Mouse (Mus musculus) thymus, postnatal 36 days (tissue): Measurements from ENCODE around the gene Tmc4.
A peak's percentile ranks its signal among the peaks of the same experiment; 100 is the strongest.

ENCODE experiments used
- DNase-seq, 2 experiments: peaks; one replicate each; pipeline ENCODE4 v3.0.0; 2022; ENCODE audit warnings: mixed read lengths in 2 of 2

Tmc4 gene

DNA sequence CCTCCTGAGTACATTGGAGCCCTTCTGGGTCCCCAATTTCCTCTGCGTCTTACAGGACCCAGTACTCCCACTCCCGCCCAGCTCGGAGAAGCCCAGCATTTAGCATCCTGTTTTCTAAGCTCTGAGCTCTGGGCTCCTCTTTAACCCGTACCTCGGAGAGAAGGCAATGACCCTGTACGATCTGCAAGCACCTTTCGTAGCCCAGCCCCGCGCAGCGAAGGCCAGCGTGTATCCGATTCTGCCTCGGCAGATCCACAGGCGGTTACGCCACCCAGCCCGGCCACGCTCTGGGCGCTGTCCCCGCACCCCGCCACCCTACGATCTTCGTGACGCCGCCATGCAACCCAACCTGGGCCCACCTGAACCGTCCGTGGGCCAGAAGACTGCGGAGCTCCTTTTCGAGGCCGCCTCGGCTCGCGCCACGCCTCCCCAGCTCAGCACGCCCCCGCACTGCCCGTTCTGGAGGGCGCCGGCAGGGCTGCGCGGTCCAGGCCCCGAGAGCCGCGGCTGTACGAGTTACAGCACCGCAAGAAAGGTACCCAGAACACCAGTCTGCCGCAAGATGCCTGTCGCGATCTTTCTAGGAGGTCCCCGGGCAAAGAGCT, 15.1 kb upstream of the Tmc4 start, which contains the start of gene Tsen34:
Gene Tsen34 (plus strand): TSS at position 482 of the 605 bp plus-strand sequence.
- DNase-seq, result no peak

DNA sequence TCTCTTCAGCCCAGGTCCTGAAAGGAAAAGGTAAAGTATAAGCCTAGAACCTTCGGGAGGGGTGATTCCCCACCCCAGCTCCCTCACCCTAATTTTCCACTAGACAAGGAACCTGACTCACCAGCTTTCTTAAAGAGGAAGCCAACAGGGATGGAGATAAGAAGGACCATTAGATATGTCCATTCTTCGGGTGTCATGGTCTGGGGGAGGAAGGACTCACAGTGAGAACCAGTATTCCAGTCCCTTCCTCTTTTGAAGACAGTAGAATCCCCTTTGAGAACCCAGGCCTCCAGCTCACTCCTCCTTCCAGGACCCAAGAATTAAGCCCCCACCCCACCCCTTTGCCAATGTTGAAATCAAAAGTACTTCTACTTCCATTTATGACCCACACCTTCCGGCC, 14.6 kb upstream of the Tmc4 start:
- no peak for DNase-seq

GRCm38 (mm10) chr7:3685400-3686187, 8.2 kb upstream of the Tmc4 start:
- no peak for DNase-seq

- no peak for DNase-seq
Observed at GRCm38 (mm10) chr7:3684698-3685097, 7.3 kb upstream of the Tmc4 start.

GRCm38 (mm10) chr7:3683908-3684550, 6.7 kb upstream of the Tmc4 start:
- DNase-seq, result no peak

DNA sequence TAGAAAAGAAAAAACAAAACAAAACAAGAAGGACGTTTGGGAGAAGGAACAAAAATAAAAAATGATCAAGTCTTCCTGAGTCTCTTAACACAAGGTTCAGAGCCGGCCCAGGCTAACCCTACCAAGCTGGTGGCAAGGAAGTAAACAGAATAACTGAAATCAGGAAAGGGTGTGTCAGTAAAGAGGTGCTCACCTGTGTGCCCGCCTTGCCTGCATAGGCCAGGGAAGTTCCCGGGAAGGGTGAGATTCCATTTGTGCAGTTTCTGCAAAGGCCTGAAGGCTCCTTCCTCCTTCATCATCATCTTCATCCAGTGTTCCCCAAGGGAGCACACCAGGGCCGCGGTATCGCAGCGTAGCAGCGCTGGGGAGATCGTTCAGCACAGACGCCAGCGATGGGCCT, 982 bp downstream of the Tmc4 start:
- no peak for DNase-seq

- no peak for DNase-seq
Observed at GRCm38 (mm10) chr7:3675228-3675548, 2.2 kb downstream of the Tmc4 start.

DNA sequence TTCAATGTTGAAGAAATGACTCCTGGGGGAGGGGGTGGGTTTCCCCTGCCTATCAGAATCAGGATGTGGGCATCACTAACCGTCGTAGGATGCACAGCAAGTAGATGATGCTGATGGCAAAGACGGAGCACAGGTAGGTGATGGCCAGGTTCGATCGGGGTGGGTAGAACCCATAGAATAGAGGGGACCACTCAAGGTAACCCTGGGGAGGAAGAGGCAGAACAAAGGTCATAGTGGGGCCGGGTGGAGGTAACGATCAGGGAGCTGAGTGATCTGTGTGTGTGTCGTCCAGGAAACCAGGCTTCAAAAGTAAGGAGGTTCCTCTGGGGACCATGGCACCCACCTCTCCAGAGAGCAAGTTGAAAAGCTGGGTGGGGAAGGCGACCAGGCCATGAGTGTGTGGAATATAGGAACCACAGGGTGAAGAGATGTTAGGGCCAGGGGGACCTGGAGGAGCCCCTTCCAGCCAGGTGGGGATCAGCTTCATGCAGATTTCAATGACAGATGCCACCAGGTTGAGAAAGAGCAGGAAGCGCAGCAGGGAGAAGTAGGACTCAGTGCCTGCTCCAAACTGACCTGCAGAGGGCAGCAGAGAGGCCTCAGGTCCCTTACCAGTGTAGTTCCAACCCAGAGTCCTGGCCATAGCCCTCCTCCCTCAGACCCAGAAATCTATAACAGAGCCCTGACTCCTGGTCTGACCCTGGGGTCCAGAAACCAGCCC, 2.7 kb downstream of the Tmc4 start:
- peak; percentile 79 to 82 for DNase-seq

- DNase-seq, result no peak
Observed at GRCm38 (mm10) chr7:3666921-3667391, 10.4 kb downstream of the Tmc4 start.

GRCm38 (mm10) chr7:3665215-3666114, 11.9 kb downstream of the Tmc4 start, which contains the start of gene Leng1:
Gene Leng1, minus strand, starts transcription at chr7:3665840.
- peak; percentile 88 to 92 for DNase-seq

DNA sequence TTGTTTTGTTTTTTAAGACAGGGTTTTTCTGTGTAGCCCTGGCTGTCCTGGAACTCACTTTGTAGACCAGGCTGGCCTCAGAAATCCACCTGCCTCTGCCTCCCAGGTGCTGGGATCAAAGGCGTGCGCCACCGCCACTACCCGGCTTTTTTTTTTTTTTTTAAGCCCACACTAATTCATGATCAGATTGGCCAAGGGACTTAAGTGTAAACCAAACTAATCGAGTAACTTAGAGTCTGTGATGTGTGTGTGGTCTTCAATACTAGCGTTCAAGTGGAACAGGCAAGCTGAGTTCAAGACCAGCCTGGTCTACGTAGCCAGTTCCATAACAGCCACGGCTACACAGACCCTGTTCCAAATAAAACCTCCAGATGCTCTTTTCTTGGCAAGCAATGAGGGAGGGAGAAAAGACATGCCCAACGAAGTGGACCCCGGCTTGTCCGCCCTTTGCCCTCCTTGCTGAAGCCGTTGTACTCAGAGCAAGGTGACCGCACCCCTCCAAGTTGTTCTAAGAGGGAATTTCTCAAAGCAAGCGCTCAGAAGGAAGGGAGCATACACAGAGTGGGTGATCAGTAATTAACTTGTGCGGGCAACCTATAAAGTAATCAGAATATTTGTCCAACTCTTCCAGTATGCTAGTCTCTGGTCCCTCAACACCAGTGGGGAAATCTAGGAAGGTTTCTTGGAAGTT, 12.7 kb downstream of the Tmc4 start:
- no peak for DNase-seq

- no peak for DNase-seq
Observed at GRCm38 (mm10) chr7:3658578-3658977, 18.8 kb downstream of the Tmc4 start.

DNA sequence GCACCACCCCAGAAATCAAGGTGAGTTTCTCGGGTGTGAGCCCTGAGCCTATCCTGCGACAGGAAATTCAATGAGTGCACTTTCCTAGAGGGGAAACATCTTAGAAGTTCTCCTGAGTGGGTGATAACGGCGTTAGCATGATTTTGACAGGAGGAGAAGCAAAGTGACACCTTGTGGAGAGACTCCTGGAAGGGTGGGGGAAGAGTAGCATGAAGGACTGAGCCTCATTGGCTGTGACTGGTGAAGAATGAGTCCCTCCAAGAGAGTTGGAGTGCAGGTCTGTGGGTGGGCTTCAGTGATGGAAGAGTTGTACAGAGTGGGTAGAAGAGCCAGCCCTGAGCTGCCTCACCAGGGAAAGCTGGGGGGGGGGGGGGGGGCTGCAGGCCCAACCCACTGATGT, 20.4 kb downstream of the Tmc4 start:
- DNase-seq, result no peak

DNA sequence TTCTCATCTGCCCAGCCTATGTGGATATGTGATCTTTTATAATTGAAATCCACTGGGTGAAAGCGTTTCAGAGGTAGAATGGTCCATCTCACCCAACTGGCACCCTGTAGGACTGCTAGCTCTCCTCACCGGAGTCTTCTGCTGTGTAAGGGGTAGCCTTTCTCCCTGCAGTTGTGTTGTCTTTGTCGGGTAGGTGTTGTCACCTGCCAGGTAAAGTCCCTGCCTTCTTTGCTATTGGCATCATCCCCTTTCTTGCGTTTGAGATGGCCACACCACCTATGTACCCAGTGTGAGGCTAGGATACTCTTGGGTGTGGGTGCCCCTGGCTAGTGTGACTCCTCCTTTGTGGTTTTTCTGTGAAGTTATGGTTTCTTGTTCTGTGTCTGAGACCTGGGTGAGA, 30.7 kb downstream of the Tmc4 start:
- no peak for DNase-seq

DNA sequence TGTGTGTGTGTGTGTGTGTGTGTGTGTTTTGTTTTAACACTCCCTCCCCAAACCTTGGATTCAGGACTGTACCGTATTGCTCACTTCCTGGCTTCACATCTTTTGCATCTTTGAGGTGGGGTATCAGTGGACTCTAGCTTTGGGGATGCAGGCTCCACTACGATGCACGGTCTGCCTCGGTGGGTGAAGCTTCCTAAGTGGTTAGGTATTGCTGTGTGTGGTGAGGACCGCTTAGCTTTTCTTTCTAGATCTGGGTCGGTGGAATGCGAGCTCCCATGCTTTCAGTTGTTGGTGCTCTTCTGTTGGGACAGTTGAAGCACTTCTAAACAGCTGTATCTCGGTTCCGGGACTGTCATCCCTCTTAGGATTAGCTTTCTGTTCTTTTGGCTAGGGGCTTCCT, 31.2 kb downstream of the Tmc4 start:
- DNase-seq, result no peak

DNA sequence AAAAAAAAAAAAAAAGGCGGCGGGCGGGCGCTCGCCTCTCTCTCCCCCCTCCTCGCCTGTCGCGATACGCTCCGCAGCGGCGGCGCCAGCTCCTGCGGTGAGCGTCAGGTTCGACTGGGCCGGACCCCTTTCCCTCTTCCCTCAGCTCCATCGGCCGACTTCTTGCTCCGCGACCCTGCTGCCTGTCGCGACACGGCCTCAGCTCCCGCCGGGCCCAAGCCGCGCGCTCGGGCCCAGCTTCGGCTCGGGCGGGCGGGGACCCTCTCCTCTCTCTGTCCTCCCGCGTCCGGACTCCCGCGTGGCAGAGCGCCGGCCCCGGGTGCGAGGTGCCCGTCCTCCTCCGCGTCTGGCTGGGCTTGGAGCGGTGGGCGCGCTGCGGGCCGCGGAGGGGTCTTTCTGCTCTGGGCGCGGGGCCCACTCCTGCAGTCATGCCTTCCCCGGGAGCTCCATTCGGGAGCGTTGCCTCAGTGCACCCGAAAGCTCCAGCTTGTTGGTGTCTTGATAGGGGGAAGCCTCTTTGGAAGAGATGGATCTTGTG, 31.8 kb downstream of the Tmc4 start:
- no peak for DNase-seq

DNA sequence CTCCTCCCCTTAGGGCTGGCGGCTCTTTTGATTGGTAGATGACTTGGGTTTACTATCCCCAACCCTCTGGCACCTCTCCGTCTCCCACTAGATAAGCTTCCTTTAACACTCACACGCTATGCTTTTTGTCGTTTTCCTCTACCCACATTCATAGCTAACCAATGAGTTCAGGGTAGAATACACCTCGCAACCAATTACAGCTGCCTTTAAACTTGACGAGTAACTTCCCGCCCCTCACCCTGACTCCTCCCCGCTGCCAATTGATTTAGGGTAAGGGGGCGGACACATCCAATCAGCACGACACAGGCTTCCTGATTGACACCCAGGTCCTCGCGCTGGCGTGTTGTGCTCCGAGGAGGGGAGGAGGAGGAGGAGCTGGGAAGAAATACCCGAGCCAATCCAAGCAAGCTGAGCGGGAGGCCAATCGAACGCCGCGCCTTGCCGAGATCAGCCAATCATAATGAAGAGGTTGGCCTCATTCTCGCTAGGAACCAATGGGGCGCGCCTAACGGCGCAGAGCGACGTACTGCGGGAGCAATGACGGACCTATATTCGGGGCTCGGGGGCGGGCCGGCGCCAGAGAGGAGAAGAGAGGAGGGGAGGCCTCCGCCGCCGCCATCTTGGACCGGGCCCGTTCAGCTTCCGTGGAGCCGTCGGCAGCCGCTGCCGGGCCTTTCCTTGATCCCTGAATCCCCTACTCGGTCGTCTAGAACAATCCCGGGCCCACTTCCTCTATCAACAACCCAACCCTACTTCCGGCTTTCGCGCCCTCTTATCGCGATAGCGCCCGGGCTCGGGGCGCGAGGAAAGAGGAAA, 32.5 kb downstream of the Tmc4 start, which contains the start of gene Cnot3:
Gene Cnot3 (plus strand): TSS at position 597 of the 816 bp plus-strand sequence.
- DNase-seq, result peak; percentile 95 to 99

GRCm38 (mm10) chr7:3644348-3644671, 33.0 kb downstream of the Tmc4 start:
- DNase-seq, result peak; percentile 93 to 94

DNA sequence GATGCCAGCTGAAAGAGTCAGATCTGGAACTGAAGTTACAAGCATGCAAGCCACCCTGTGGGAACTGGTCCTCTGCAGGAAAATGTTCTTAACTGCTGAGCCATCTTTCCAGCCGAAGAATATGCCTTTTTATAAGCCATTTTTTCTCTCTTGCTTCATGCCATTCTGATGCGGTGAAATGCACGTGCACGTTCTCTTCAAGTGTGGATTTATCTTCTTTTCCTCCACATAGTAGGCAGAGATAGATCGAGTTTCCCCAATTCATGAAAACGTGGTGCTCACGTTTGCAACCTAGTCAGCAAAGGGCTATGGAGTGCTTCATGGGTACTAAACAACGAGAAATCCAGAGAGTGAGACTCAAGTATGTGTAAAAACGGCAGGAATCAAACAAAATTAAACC, 33.5 kb downstream of the Tmc4 start:
- DNase-seq, result no peak

DNA sequence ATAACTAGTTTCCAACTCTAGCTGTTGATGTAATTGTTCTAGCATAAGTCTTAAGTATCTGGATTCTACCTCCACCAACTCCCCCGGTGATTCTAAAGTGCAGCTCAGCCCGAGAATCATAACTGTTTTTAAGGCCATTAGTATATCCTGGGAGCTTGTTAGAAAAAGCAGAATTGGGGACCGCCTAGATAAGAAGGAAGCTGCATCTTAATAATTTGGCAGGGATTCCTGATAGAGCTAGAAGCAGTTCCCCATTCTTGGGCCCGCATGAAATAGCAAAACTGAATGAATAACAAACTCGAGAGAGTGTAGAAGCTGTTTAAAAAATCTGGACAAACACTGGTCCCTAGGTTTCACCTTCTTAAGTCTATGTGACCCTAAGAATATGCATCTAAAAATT, 33.9 kb downstream of the Tmc4 start:
- no peak for DNase-seq

GRCm38 (mm10) chr7:3630478-3630815, 46.9 kb downstream of the Tmc4 start:
- DNase-seq, result no peak
